Mouse (Mus musculus) testis, adult 2 months (tissue): Measurements from ENCODE around the gene Relb. TPM values are rescaled to one million over a fixed set of nuclear protein-coding genes. Genes with fewer than 3 reads are reported as not detected.
A peak's percentile ranks its signal among the peaks of the same experiment; 100 is the strongest.
"Not testable (repeated sequence)": the region's sequence is repeated elsewhere in the genome, so short reads cannot be mapped to it uniquely, and the experiment has no call there.

Experiments
- H3K27ac ChIP-seq: fragments of 200-500 bp; 2 replicates; pipeline ENCODE4 v1.5.1; 2012; ENCODE audit warnings: low read depth, low read length; ENCODE audit not compliant: control insufficient read depth, insufficient read depth
- H3K27me3 ChIP-seq: fragments of 200-500 bp; 2 replicates; pipeline ENCODE4 v1.6.1; 2012; ENCODE audit warnings: mild to moderate bottlenecking, low read length, moderate library complexity; ENCODE audit not compliant: control insufficient read depth, insufficient read depth
- H3K36me3 ChIP-seq: fragments of 200-500 bp; 2 replicates; pipeline ENCODE4 v1.6.1; 2012; ENCODE audit warnings: mild to moderate bottlenecking, low read length; ENCODE audit not compliant: control insufficient read depth, insufficient read depth
- H3K4me1 ChIP-seq: fragments of 200-500 bp; 2 replicates; pipeline ENCODE4 v1.6.1; 2012; ENCODE audit warnings: low read length; ENCODE audit not compliant: control insufficient read depth, insufficient read depth
- H3K4me3 ChIP-seq: fragments of 200-500 bp; 2 replicates; pipeline ENCODE4 v1.5.1; 2012; ENCODE audit warnings: low read depth, mild to moderate bottlenecking, low read length, moderate library complexity, mixed read lengths; ENCODE audit not compliant: control insufficient read depth
- CTCF ChIP-seq: fragments of 200-500 bp; IDR thresholded peaks from 2 replicates; pipeline ENCODE4 v1.5.1; 2012; ENCODE audit warnings: low read depth, mild to moderate bottlenecking, inconsistent platforms, low read length, moderate library complexity; ENCODE audit not compliant: control insufficient read depth, insufficient read depth, insufficient replicate concordance
- POLR2A ChIP-seq: fragments of 200-500 bp; IDR thresholded peaks from 2 replicates; pipeline ENCODE4 v1.6.1; 2012; ENCODE audit warnings: low read depth, mild to moderate bottlenecking, inconsistent platforms, low read length, moderate library complexity; ENCODE audit not compliant: control insufficient read depth
- polyA plus RNA-seq: library from polyadenylated mRNA; depleted of rRNA; stranded (reverse); fragments of >200 nt; gene quantifications from 2 replicates; pipeline ENCODE4 v1.2.3, GENCODE M21; 2012

The Relb gene
- polyA plus RNA-seq, 1 experiment: 4.1 TPM

DNA sequence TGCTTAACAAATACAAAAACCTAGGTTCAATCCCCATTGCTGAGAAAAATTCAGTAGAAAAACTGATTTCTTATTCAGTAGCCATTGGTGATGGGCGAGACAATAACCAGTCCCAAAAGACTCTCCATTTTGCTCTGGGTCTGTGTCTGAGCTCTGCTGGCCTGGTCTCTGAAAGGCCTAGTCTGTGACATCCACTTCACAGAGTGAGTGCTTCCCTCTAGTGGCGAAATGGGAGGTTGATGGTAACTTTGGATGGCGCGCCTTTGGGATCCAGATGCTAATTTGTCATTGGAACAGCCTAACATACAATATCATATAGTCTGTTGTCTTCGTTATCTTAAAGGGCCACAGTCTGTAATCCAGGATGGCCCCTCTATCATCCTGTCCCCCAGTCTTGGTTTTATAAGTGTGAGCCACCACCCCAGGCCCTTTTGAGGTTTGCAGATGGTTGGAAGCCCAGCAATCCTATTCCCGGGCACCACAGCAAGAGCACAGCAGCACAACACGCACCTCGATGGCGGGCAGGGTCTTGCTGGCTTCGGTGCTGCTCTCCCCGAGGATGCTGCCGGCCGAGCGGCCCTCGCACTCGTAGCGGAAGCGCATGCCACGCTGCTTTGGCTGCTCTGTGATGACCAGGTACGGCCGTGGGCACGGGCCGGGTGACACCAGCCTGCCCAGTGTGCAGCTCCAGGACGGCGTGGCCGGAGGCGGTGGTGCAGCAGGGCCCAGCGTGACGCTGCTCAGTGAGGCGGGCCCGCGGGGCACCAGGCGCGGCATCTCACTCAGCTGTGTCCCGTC lies 10.0 kb downstream of the Relb start:
- peaks cover 4% of the 10 kb centered on the region for H3K4me1 ChIP-seq
- peak overlapping the region; percentile 56 for H3K4me3 ChIP-seq
- H3K36me3 ChIP-seq: no peaks in the 10 kb centered on the region
- H3K27me3 ChIP-seq: no peaks in the 10 kb centered on the region
- TF ChIP-seq CTCF (peak; percentile 58; the same call in 1 of the 2 replicates), POLR2A (no peak)
- no peak overlapping the region for H3K27ac ChIP-seq

DNA sequence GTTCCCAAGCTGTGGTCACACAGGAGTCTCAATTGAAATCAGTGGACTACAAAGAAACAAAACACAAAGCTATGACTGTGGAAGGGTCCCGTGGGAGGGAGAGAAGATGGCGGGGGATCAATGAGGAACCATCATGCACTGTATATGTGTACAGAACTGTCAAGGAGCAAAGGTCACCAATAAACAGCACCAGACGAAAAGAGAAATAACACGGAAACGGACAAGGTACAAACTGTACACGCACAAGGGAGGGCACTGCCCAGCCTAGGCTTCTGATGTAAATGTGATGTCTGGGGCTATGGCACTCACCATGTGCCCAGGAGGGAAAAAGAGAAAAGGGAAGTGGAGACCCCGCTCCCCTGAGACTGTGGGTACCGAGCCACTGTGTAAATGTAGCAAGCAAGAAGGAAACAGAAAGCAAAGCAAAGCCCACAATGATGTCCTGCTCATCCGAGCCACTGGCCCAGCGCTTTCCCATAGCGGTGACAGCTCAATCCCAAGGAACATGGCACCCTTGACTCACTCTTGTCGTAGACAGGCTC lies 14.1 kb downstream of the Relb start:
- H3K36me3 ChIP-seq: no peaks in the 10 kb centered on the region
- no peaks in the 10 kb centered on the region for H3K27me3 ChIP-seq
- peaks cover 4% of the 10 kb centered on the region for H3K4me1 ChIP-seq
- TF ChIP-seq POLR2A (no peak), CTCF (no peak)
- H3K4me3 ChIP-seq: no peak overlapping the region
- no peak overlapping the region for H3K27ac ChIP-seq

DNA sequence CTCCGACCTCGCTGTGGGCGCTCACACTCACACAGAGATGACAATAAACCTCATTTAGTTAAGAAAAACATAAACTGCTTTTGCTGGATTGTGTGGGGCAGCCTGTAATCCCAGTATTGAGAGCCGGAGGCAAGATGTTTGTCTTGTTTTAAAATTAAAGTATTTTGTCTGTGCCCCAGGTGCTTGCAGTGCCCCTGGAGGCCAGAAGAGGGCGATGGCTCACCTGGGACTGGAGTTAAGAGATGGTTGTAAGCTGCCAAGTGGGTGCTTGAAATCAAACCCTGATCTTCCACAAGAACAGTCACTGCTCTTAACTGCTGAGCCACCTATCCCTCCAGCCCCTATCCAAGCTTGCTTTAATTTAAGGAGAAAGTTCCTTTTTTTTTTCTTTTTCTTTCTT lies 18.3 kb downstream of the Relb start:
- H3K4me3 ChIP-seq: no peak overlapping the region
- H3K27ac ChIP-seq: no peak overlapping the region
- H3K27me3 ChIP-seq: no peaks in the 10 kb centered on the region
- no peaks in the 10 kb centered on the region for H3K4me1 ChIP-seq
- TF ChIP-seq POLR2A: no peak
- peak; percentile 56; the same call in 1 of the 2 replicates for TF ChIP-seq CTCF
- no peaks in the 10 kb centered on the region for H3K36me3 ChIP-seq

DNA sequence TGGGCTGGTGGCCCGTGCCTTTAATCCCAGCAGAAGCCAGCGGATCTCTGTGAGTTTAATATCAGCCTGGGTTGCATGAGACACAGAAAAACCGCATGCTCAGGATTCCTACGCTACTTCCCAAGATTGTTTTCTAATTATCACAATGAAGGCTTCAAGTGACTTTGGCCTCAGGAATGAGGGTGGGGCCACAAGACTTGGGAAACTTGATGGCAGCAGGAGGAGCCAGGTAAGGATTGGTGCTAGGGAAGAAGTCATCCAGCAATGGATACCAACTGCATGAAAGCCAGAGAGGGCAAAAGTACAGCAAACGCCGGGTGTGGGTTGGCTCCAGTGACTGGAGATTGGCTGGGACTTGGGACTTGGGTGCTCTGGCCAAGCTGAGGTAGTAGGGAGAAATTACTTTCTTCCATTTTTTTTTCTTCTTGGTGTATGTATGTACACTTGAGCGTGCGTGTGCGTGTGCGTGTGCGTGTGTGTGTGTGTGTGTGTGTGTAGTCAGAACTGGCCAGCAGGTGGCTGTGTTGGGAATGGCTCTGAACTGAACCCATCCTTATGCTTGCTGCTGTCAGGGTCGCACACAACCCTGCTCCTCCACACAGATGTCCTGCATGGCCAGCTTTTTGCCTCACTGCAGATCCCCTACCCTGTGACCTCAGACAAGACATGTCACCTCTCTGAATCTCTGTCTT lies 19.5 kb downstream of the Relb start:
- H3K27ac ChIP-seq: no peak overlapping the region

DNA sequence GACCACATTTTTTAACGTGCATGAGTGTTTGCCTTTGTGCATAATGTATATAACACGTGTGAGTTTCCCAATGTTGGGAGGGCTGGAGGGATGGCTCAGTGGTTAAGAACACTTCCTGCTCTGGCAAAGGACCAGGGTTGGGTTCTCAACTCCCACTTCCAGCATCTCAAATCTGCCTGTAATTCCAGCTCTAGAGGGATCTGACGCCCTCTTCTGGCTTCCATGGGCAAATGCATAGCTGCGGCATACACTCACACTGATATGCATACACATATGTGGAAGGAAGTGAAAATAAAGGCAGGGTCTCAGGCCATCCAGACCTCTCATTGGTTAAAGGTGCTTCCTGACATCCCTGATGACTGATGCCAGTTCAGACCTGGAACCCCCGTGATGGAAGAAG lies 21.9 kb downstream of the Relb start:
- Histone ChIP-seq H3K4me3 (no peak overlapping the region), H3K27ac (no peak overlapping the region), H3K36me3 (no peaks in the 10 kb centered on the region), H3K4me1 (peaks cover 4% of the 10 kb centered on the region), H3K27me3 (no peaks in the 10 kb centered on the region)
- no peak for TF ChIP-seq CTCF
- TF ChIP-seq POLR2A: no peak

More for the DNA sequence above, 19.5 kb downstream of the Relb start:
- H3K36me3 ChIP-seq: no peaks in the 10 kb centered on the region
- H3K27me3 ChIP-seq: no peaks in the 10 kb centered on the region
- TF ChIP-seq CTCF (no peak), POLR2A (no peak)
- H3K4me1 ChIP-seq: no peaks in the 10 kb centered on the region
- no peak overlapping the region for H3K4me3 ChIP-seq

GRCm38 (mm10) chr7:19604606-19605214 lies 24.5 kb downstream of the Relb start:
- H3K27ac ChIP-seq: not testable (repeated sequence)

GRCm38 (mm10) chr7:19603849-19604605 lies 25.2 kb downstream of the Relb start, which contains the start of gene Clasrp:
TSS of gene Clasrp (minus strand) at chr7:19604486.
- H3K4me3 ChIP-seq: peak within 1 kb of the TSS; percentile 93
- peaks cover 4% of the 10 kb centered on the region for H3K4me1 ChIP-seq
- no peaks in the 10 kb centered on the region for H3K36me3 ChIP-seq
- TF ChIP-seq CTCF (no peak), POLR2A (peak; percentile 80)
- H3K27me3 ChIP-seq: no peaks in the 10 kb centered on the region
- peak within 1 kb of the TSS; percentile 45; the same call in 1 of the 2 replicates for H3K27ac ChIP-seq

More at GRCm38 (mm10) chr7:19604606-19605214, 24.5 kb downstream of the Relb start:
- H3K27me3 ChIP-seq, H3K4me1 ChIP-seq, H3K36me3 ChIP-seq: not testable (repeated sequence)
- peak overlapping the region; percentile 93 for H3K4me3 ChIP-seq
